Mouse (Mus musculus) forebrain, embryonic 12.5 days (tissue): ENCODE measurements around the gene Serpina12. TPM values are rescaled to one million over a fixed set of nuclear protein-coding genes. Genes with fewer than 3 reads are reported as not detected.

Experiments
- ATAC-seq: fragments of 200-750 bp; cut with Nextera tagmentation; 2 replicates; pipeline ENCODE4 v1.8.0; 2017; ENCODE audit warnings: moderate TSS enrichment; ENCODE audit not compliant: low FRiP score
- H3K27ac ChIP-seq: fragments of 300-500 bp; sonication (generic); 2 replicates; pipeline ENCODE4 v1.5.1; 2016; ENCODE audit warnings: mild to moderate bottlenecking
- H3K27me3 ChIP-seq: fragments of 300-500 bp; sonication (generic); 2 replicates; pipeline ENCODE4 v1.6.1; 2016; ENCODE audit warnings: mild to moderate bottlenecking
- H3K36me3 ChIP-seq: fragments of 300-500 bp; sonication (generic); replicated peaks from 2 replicates; pipeline ENCODE4 v1.6.1; 2016; ENCODE audit warnings: mild to moderate bottlenecking
- H3K4me1 ChIP-seq: fragments of 300-500 bp; sonication (generic); 2 replicates; pipeline ENCODE4 v1.6.1; 2016
- H3K4me2 ChIP-seq: fragments of 300-500 bp; sonication (generic); 2 replicates; pipeline ENCODE4 v1.6.1; 2016; ENCODE audit warnings: mild to moderate bottlenecking, moderate library complexity
- H3K4me3 ChIP-seq: fragments of 300-500 bp; sonication (generic); replicated peaks from 2 replicates; pipeline ENCODE4 v1.5.1; 2016; ENCODE audit warnings: mild to moderate bottlenecking
- H3K9ac ChIP-seq: fragments of 300-500 bp; sonication (generic); 2 replicates; pipeline ENCODE4 v1.6.1; 2016; ENCODE audit warnings: mild to moderate bottlenecking
- H3K9me3 ChIP-seq: fragments of 300-500 bp; sonication (generic); 2 replicates; pipeline ENCODE4 v1.6.1; 2016
- WGBS: fragments of 180-500 bp; shearing (Covaris S2); methylation state at CpG from one replicate; pipeline ENCODE4 v1.1.7; 2016; 5-methylcytosine and 5-hydroxymethylcytosine counted together
- polyA plus RNA-seq: library from polyadenylated mRNA; unstranded; fragments of >200 nt; fragmentation: Nextera tagmentation; extraction: Ambion mirVana; gene quantifications from 2 replicates; pipeline ENCODE4 v1.2.1, GENCODE M21; 2016

Gene Serpina12
- polyA plus RNA-seq, result not detected in 2 replicates

DNA sequence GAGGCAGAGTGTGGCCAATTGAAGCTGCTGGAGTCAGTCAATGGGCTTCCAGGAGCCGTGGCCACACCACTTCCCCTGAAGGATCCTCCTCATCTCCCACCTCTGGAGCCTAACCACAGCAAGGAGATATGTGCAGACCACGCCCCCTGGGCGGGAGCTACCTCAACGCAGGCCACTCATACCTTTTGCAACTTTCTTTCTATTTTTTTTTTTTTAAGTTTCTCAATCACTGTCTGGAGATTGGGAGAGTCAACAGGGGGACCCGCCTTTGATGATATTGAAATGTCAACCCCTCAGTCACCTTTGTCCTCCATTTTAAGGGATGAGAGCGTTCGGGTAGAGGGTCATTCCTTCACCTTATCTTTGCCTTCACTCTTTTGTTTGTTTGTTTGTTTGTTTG is at the start of gene Serpina12:
Gene Serpina12 (minus strand): TSS at position 101 of the 400 bp plus-strand sequence.
- Histone ChIP-seq H3K27me3 (no peaks in the 10 kb centered on the region), H3K27ac (no peak within 1 kb of the TSS), H3K9me3 (no peaks in the 10 kb centered on the region), H3K4me1 (no peaks in the 10 kb centered on the region), H3K36me3 (no peaks in the 10 kb centered on the region), H3K4me2 (no peak within 1 kb of the TSS), H3K4me3 (no peak within 1 kb of the TSS), H3K9ac (no peak within 1 kb of the TSS)
- ATAC-seq, result no peak
- WGBS, result 83% methylated on average over 7 of the region's 7 CpGs

DNA sequence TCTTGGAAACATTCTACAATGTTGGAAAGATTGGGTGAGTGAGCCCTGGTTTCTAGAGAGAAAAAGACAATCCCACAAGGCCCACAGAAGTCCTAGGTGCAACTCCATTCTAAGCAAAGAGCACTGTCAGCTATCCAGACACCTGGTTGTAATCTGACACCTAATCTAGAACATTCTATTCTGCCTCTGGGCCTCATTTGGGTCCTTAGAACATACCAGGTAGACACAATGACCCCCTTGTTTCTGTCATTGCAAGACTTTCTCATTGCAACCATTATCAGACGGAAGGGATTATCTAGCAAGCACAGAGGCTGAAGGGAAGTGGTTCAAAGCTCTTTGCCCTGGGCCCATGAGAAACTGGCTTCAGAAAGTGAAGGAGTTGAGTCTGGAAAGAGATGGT is 47.1 kb upstream of the Serpina12 start:
- Histone ChIP-seq H3K27ac (no peak overlapping the region), H3K4me2 (no peak overlapping the region), H3K4me3 (no peak overlapping the region), H3K9me3 (0 out of 2 replicates have a peak, but pooled peaks cover 7% of the 10 kb centered on the region), H3K27me3 (no peaks in the 10 kb centered on the region), H3K36me3 (no peaks in the 10 kb centered on the region), H3K4me1 (no peaks in the 10 kb centered on the region), H3K9ac (no peak overlapping the region)
- ATAC-seq, result no peak
- WGBS, result 73% methylated on average over 1 of the region's 1 CpGs

- H3K4me3 ChIP-seq, result no peak overlapping the region
- no peak overlapping the region for H3K27ac ChIP-seq
- no peak overlapping the region for H3K4me2 ChIP-seq
- H3K4me1 ChIP-seq, result no peaks in the 10 kb centered on the region
- no peak overlapping the region for H3K9ac ChIP-seq
- 68% methylated on average over 2 of the region's 2 CpGs for WGBS
- H3K9me3 ChIP-seq, result 0 out of 2 replicates have a peak, but pooled peaks cover 7% of the 10 kb centered on the region
- no peak for ATAC-seq
- no peaks in the 10 kb centered on the region for H3K36me3 ChIP-seq
- H3K27me3 ChIP-seq, result no peaks in the 10 kb centered on the region
Observed at GRCm38 (mm10) chr12:104090119-104090518, 45.9 kb upstream of the Serpina12 start.

DNA sequence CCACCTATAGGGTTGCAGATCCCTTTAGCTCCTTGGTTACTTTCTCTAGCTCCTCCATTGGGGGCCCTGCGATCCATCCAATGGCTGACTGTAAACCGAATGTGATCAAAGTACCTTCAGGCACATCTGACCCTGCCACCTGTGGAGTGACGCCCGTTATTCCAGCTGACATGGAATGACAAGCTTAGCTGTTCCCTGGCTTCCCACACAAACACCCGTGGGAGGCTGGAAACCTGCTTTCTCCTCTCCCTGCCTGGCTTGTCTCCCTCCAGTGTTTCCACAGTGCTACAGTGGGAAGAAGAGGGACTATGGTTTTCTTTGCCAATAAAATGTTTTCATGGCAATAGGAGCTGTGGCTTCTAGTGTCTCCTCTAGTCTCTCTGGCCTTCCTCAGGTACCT is 28.0 kb upstream of the Serpina12 start:
- H3K4me1 ChIP-seq, result no peaks in the 10 kb centered on the region
- ATAC-seq, result no peak
- no peak overlapping the region for H3K27ac ChIP-seq
- H3K9me3 ChIP-seq, result no peaks in the 10 kb centered on the region
- no peak overlapping the region for H3K4me2 ChIP-seq
- H3K9ac ChIP-seq, result no peak overlapping the region
- no peak overlapping the region for H3K4me3 ChIP-seq
- no peaks in the 10 kb centered on the region for H3K27me3 ChIP-seq
- 61% methylated on average over 5 of the region's 5 CpGs for WGBS
- no peaks in the 10 kb centered on the region for H3K36me3 ChIP-seq

- no peak overlapping the region for H3K9ac ChIP-seq
- no peak overlapping the region for H3K4me2 ChIP-seq
- no peaks in the 10 kb centered on the region for H3K27me3 ChIP-seq
- ATAC-seq, result no peak
- H3K27ac ChIP-seq, result no peak overlapping the region
- no peak overlapping the region for H3K4me3 ChIP-seq
- 52% methylated on average over 1 of the region's 1 CpGs for WGBS
- no peaks in the 10 kb centered on the region for H3K4me1 ChIP-seq
- H3K36me3 ChIP-seq, result no peaks in the 10 kb centered on the region
- H3K9me3 ChIP-seq, result no peaks in the 10 kb centered on the region
Observed at GRCm38 (mm10) chr12:104071708-104072107, 27.5 kb upstream of the Serpina12 start.

DNA sequence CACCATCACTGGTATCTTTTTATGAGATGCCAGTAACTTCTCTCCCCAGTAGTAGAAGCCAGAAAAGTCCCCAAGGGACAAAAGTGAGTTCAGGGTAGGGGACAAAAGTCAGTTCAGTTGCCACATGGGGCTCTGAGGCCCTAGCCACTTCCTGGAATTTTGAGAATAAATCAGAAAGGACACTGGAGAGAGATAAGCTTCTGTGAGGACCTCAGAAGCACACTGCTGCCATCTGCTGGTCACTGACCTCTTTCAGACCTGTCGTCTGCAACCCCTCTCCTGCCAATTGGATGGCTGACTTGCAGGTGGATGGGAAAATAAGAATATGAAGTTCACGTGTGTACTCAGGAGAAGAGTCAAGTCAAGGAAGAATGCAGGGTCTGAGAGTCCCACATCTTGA is 25.4 kb upstream of the Serpina12 start:
- Histone ChIP-seq H3K9ac (no peak overlapping the region), H3K4me1 (no peaks in the 10 kb centered on the region), H3K27ac (no peak overlapping the region), H3K4me3 (no peak overlapping the region), H3K9me3 (no peaks in the 10 kb centered on the region), H3K36me3 (no peaks in the 10 kb centered on the region), H3K4me2 (no peak overlapping the region), H3K27me3 (no peaks in the 10 kb centered on the region)
- WGBS, result 13% methylated on average over 2 of the region's 2 CpGs
- ATAC-seq, result peak; percentile 42; the same call in 1 of the 2 replicates

DNA sequence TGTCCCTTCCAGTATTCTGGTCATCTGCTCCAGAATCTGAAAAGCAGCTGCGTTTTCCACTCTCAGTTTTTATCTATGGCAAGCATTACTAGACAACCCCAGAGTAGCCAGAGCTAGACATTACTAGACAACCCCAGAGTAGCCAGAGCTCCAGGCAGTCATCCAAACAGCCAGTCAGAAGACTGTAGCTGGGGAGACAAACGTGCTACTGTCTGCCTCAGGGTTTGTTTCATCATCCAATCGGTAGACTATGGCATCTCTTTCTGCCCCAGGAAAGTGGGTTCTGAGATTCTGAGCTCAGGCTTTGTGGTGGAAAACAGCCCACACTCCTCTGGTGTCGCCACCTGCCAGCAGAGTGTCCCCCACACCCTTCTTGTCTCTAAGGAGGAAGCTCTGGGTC is 23.3 kb upstream of the Serpina12 start:
- H3K27ac ChIP-seq, result no peak overlapping the region
- no peaks in the 10 kb centered on the region for H3K9me3 ChIP-seq
- ATAC-seq, result peak; percentile 72; the same call in 1 of the 2 replicates
- H3K4me2 ChIP-seq, result peak overlapping the region; percentile 34
- H3K9ac ChIP-seq, result no peak overlapping the region
- WGBS, result 31% methylated on average over 4 of the region's 4 CpGs
- no peaks in the 10 kb centered on the region for H3K4me1 ChIP-seq
- no peaks in the 10 kb centered on the region for H3K36me3 ChIP-seq
- 0 out of 2 replicates have a peak overlapping the region, but pooled peaks have one; percentile 7 for H3K4me3 ChIP-seq
- H3K27me3 ChIP-seq, result no peaks in the 10 kb centered on the region

DNA sequence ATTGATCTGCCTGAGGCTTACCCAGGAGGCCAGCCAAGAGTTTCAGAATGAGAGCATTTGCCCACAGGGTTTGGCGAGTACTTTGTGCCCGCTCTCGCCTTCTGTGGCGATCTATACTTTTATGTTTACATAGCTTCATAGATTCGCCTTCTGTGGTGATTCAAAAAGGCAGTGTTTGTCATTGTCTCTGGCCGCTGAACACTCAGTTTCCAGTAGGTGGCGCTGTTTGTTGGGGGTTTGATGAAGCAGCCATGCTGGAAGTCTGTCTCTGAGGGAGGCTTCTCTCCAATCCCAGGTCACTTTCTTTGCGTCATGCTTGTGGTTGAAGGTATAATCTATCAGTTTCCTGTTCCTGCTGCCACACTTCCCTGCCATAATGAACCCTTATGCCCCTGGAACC is 22.0 kb upstream of the Serpina12 start:
- Histone ChIP-seq H3K4me3 (no peak overlapping the region), H3K27me3 (no peaks in the 10 kb centered on the region), H3K27ac (no peak overlapping the region), H3K4me1 (no peaks in the 10 kb centered on the region), H3K9ac (no peak overlapping the region), H3K4me2 (no peak overlapping the region), H3K36me3 (no peaks in the 10 kb centered on the region), H3K9me3 (no peaks in the 10 kb centered on the region)
- WGBS, result 30% methylated on average over 8 of the region's 8 CpGs
- 0 out of 2 replicates have a peak, but pooled peaks have one; percentile 20 for ATAC-seq

GRCm38 (mm10) chr12:104064996-104065395 is 20.8 kb upstream of the Serpina12 start:
- Histone ChIP-seq H3K27me3 (no peaks in the 10 kb centered on the region), H3K9me3 (no peaks in the 10 kb centered on the region), H3K27ac (no peak overlapping the region), H3K9ac (no peak overlapping the region), H3K4me1 (no peaks in the 10 kb centered on the region), H3K36me3 (no peaks in the 10 kb centered on the region), H3K4me3 (no peak overlapping the region), H3K4me2 (no peak overlapping the region)
- no peak for ATAC-seq
- 83% methylated on average over 4 of the region's 4 CpGs for WGBS

DNA sequence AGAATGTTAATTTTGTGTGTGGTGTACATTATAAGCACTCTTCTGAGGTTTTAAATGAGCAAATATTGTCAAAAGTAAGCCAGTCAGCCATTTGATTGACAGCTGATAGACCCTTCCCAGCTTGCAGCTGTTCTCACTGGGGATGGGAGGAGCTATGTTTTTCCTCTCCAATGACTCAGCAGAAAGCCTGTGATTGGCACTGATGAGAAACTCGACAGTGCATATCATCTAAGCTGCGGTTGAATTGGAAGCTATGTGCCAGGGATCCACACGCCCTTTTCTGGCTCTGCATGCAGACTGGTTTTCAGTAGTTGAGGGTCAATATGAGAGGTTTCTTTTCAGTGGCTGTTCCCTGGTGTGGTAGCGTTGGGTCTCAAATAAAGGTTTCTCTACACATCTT is 20.3 kb upstream of the Serpina12 start:
- no peak overlapping the region for H3K27ac ChIP-seq
- no peaks in the 10 kb centered on the region for H3K9me3 ChIP-seq
- H3K4me3 ChIP-seq, result no peak overlapping the region
- no peaks in the 10 kb centered on the region for H3K36me3 ChIP-seq
- WGBS, result 57% methylated on average over 4 of the region's 4 CpGs
- no peaks in the 10 kb centered on the region for H3K4me1 ChIP-seq
- no peak overlapping the region for H3K4me2 ChIP-seq
- no peak for ATAC-seq
- H3K9ac ChIP-seq, result no peak overlapping the region
- H3K27me3 ChIP-seq, result no peaks in the 10 kb centered on the region

DNA sequence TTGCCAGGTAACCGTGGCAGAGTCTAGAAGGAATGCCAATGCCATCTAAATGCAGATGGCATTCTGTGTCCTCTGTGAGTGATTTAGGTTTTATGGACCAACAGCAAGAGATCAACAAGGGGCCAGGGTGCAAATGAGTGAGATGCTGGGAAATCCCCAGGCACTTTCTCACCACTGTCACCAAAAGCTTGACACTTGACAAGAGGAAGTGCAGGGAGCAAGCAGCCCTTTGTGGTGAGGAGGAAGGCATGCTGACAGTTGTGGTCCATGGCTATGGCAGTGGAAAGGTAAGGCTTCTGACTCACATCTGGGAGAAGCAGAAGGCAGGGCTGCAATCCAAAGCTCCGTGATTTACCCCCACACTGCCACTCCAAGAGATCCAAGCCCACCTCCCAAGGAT is 17.6 kb upstream of the Serpina12 start:
- H3K27me3 ChIP-seq, result no peaks in the 10 kb centered on the region
- no peaks in the 10 kb centered on the region for H3K4me1 ChIP-seq
- WGBS, result 74% methylated on average over 2 of the region's 2 CpGs
- no peaks in the 10 kb centered on the region for H3K36me3 ChIP-seq
- no peak for ATAC-seq
- no peaks in the 10 kb centered on the region for H3K9me3 ChIP-seq
- no peak overlapping the region for H3K9ac ChIP-seq
- no peak overlapping the region for H3K27ac ChIP-seq
- H3K4me2 ChIP-seq, result no peak overlapping the region
- no peak overlapping the region for H3K4me3 ChIP-seq

GRCm38 (mm10) chr12:104060126-104060525 is 15.9 kb upstream of the Serpina12 start:
- no peak overlapping the region for H3K9ac ChIP-seq
- no peak overlapping the region for H3K4me2 ChIP-seq
- no peaks in the 10 kb centered on the region for H3K27me3 ChIP-seq
- no peaks in the 10 kb centered on the region for H3K9me3 ChIP-seq
- no peak for ATAC-seq
- 90% methylated on average over 6 of the region's 6 CpGs for WGBS
- H3K27ac ChIP-seq, result no peak overlapping the region
- no peaks in the 10 kb centered on the region for H3K4me1 ChIP-seq
- H3K36me3 ChIP-seq, result no peaks in the 10 kb centered on the region
- H3K4me3 ChIP-seq, result no peak overlapping the region

GRCm38 (mm10) chr12:104057531-104057930 is 13.3 kb upstream of the Serpina12 start:
- Histone ChIP-seq H3K9me3 (no peaks in the 10 kb centered on the region), H3K36me3 (no peaks in the 10 kb centered on the region), H3K4me1 (no peaks in the 10 kb centered on the region), H3K9ac (no peak overlapping the region), H3K4me2 (no peak overlapping the region), H3K4me3 (no peak overlapping the region), H3K27me3 (no peaks in the 10 kb centered on the region), H3K27ac (no peak overlapping the region)
- 86% methylated on average over 7 of the region's 7 CpGs for WGBS
- ATAC-seq, result no peak
